Mouse (Mus musculus) testis, adult 2 months (tissue): Measurements from ENCODE around the gene Lrp11.

Experiments
- CTCF ChIP-seq: fragments of 200-500 bp; IDR thresholded peaks from 2 replicates; pipeline ENCODE4 v1.5.1; 2012; ENCODE audit warnings: low read depth, mild to moderate bottlenecking, inconsistent platforms, low read length, moderate library complexity; ENCODE audit not compliant: control insufficient read depth, insufficient read depth, insufficient replicate concordance
- POLR2A ChIP-seq: fragments of 200-500 bp; IDR thresholded peaks from 2 replicates; pipeline ENCODE4 v1.6.1; 2012; ENCODE audit warnings: low read depth, mild to moderate bottlenecking, inconsistent platforms, low read length, moderate library complexity; ENCODE audit not compliant: control insufficient read depth

DNA sequence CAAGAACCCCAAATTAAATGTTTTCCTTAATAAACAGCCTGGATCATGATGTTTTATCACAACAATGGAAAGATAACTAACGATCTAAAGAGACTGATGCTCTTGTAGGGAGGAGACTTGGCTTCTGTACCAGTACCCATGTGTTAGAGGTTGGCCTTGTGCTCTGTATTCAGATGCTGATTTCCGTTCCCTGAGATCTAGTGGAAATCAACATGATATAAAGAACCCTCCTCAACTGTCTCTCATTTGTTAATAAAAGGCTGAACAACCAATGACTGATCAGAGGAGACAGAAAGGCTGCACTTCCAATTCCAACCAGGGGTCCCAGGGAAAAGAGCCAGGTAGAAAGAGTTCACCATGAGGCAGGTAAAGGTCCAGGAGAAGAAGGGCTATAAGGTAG lies 56.3 kb downstream of the Lrp11 start:
- TF ChIP-seq CTCF (no peak), POLR2A (no peak)
